Mouse (Mus musculus) small intestine, adult 2 months (tissue): ENCODE measurements around the gene Ptprk.

Experiments used
- CTCF ChIP-seq: fragments of 200-500 bp; IDR thresholded peaks from 2 replicates; pipeline ENCODE4 v1.5.1; 2012; ENCODE audit warnings: low read depth, mild to moderate bottlenecking, control low read depth, inconsistent platforms, low read length, moderate library complexity, mixed read lengths; ENCODE audit not compliant: insufficient replicate concordance, insufficient read length; ENCODE audit errors: extremely low read depth
- POLR2A ChIP-seq: fragments of 200-500 bp; IDR thresholded peaks from 2 replicates; pipeline ENCODE4 v1.6.1; 2012; ENCODE audit warnings: low read depth, mild to moderate bottlenecking, control low read depth, inconsistent platforms, low read length, moderate library complexity

GRCm38 (mm10) chr10:28078270-28078669 lies 3.6 kb downstream of the Ptprk start:
- TF ChIP-seq CTCF (no peak), POLR2A (no peak)
